Mouse (Mus musculus): ENCODE measurements around the gene Rcc1l.

Gene Rcc1l

DNA sequence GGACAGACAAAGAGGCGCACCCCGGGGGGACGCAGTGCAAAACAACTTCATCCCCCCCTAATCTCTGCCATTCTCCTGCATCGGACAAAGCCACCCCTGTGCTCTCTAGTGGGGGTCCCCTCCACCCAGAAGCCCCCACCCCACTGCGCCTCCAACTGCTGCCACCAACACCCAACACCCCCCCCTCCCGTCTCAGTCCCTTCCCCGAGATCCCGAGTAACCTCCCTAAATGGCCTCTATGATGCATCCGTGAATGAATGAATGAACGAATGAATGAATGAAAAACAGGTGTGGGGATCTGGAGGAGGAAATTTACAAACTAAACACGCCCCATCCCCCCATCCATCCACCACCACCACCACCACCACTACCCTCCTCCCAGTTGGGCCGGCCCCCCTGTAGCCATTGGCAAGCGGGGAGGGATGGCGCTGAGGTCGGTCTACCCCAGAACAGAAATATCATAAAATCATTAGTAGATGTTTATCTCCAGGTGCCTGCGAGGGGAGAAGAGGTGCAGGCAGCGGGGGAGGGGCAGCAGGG is 76.3 kb downstream of the Rcc1l start:
- TF ChIP-seq NANOG (IDR thresholded peaks at IDR 0.05; ENCODE audit: borderline replicate concordance, low read length), result no peak
- no peak for TF ChIP-seq POU5F1 (IDR thresholded peaks at IDR 0.05; ENCODE audit: borderline replicate concordance, low read length)
- H3K4me1 ChIP-seq (replicated peaks; ENCODE audit: low read depth, low read length), result peaks cover 39% of the 10 kb centered on the region
- no peaks in the 10 kb centered on the region for H3K36me3 ChIP-seq (ENCODE audit: insufficient read depth, low read length)
- peak overlapping the region; percentile 89 for H3K4me3 ChIP-seq (replicated peaks; ENCODE audit: low read length)
- H3K27me3 ChIP-seq (ENCODE audit: insufficient read depth, low read length), result peaks cover 16% of the 10 kb centered on the region; the same call in 1 of the 2 replicates
- 0 out of 2 replicates have a peak, but pooled peaks cover 3% of the 10 kb centered on the region for H3K9me3 ChIP-seq (ENCODE audit: low read length)

GRCm38 (mm10) chr5:134099496-134100211 is 76.9 kb downstream of the Rcc1l start, which contains the start of gene Castor2:
Gene Castor2, plus strand, starts transcription at chr5:134099711.
- H3K27me3 ChIP-seq (ENCODE audit: insufficient read depth, low read length), result peaks cover 17% of the 10 kb centered on the region; the same call in 1 of the 2 replicates
- TF ChIP-seq NANOG (IDR thresholded peaks at IDR 0.05; ENCODE audit: borderline replicate concordance, low read length) (no peak), CTCF (conservative IDR thresholded peaks at IDR 0.05; ENCODE audit: low read length) (no peak), POU5F1 (IDR thresholded peaks at IDR 0.05; ENCODE audit: borderline replicate concordance, low read length) (no peak)

GRCm38 (mm10) chr5:134098976-134099375 is 77.6 kb downstream of the Rcc1l start:
- Histone ChIP-seq H3K9me3 (ENCODE audit: low read length) (no peaks in the 10 kb centered on the region), H3K36me3 (ENCODE audit: insufficient read depth, low read length) (no peaks in the 10 kb centered on the region), H3K4me1 (replicated peaks; ENCODE audit: low read depth, low read length) (peaks cover 39% of the 10 kb centered on the region), H3K4me3 (replicated peaks; ENCODE audit: low read length) (peak overlapping the region; percentile 89), H3K27me3 (ENCODE audit: insufficient read depth, low read length) (peaks cover 17% of the 10 kb centered on the region; the same call in 1 of the 2 replicates)
- no peak for TF ChIP-seq CTCF (conservative IDR thresholded peaks at IDR 0.05; ENCODE audit: low read length)
- no peak for TF ChIP-seq POU5F1 (IDR thresholded peaks at IDR 0.05; ENCODE audit: borderline replicate concordance, low read length)
- no peak for TF ChIP-seq NANOG (IDR thresholded peaks at IDR 0.05; ENCODE audit: borderline replicate concordance, low read length)

More at GRCm38 (mm10) chr5:134099496-134100211, 76.9 kb downstream of the Rcc1l start, which contains the start of gene Castor2:
- peak within 1 kb of the TSS; percentile 89 for H3K4me3 ChIP-seq (replicated peaks; ENCODE audit: low read length)
- H3K4me1 ChIP-seq (replicated peaks; ENCODE audit: low read depth, low read length), result peaks cover 39% of the 10 kb centered on the region
- 0 out of 2 replicates have a peak, but pooled peaks cover 1% of the 10 kb centered on the region for H3K9me3 ChIP-seq (ENCODE audit: low read length)
- no peaks in the 10 kb centered on the region for H3K36me3 ChIP-seq (ENCODE audit: insufficient read depth, low read length)

- H3K4me3 ChIP-seq (replicated peaks; ENCODE audit: low read length), result peak overlapping the region; percentile 89
- H3K4me1 ChIP-seq (replicated peaks; ENCODE audit: low read depth, low read length), result peaks cover 36% of the 10 kb centered on the region
- TF ChIP-seq CTCF (conservative IDR thresholded peaks at IDR 0.05; ENCODE audit: low read length) (no peak), NANOG (IDR thresholded peaks at IDR 0.05; ENCODE audit: borderline replicate concordance, low read length) (no peak), POU5F1 (IDR thresholded peaks at IDR 0.05; ENCODE audit: borderline replicate concordance, low read length) (no peak)
- no peaks in the 10 kb centered on the region for H3K36me3 ChIP-seq (ENCODE audit: insufficient read depth, low read length)
- peaks cover 22% of the 10 kb centered on the region; the same call in 1 of the 2 replicates for H3K27me3 ChIP-seq (ENCODE audit: insufficient read depth, low read length)
- no peaks in the 10 kb centered on the region for H3K9me3 ChIP-seq (ENCODE audit: low read length)
These were observed 78.2 kb downstream of the Rcc1l start for GRCm38 (mm10) chr5:134098341-134098902.

Measured in E14TG2a.4 (cell line).